Mouse (Mus musculus): ENCODE results near the gene Dcaf10.

- TF ChIP-seq CTCF (IDR thresholded peaks at IDR 0.05; ENCODE audit: low read depth) (no peak), EP300 (optimal IDR thresholded peaks at IDR 0.05) (no peak)
These were observed 65.3 kb downstream of the Dcaf10 start for GRCm38 (mm10) chr4:45407001-45407702.

Measured in stomach, postnatal 0 days (tissue).